Mouse (Mus musculus) cortical plate, adult 2 months (tissue): ENCODE measurements around the gene Rrnad1.

Source experiments
- CTCF ChIP-seq: fragments of 200-500 bp; IDR thresholded peaks from 2 replicates; pipeline ENCODE4 v1.5.1; 2011; ENCODE audit warnings: mild to moderate bottlenecking, control low read depth, low read length; ENCODE audit not compliant: insufficient read depth; ENCODE audit errors: extremely low read depth
- POLR2A ChIP-seq: fragments of 200-500 bp; IDR thresholded peaks from 2 replicates; pipeline ENCODE4 v1.6.1; 2011; ENCODE audit warnings: mild to moderate bottlenecking, low read length, control low read depth; ENCODE audit not compliant: insufficient read depth; ENCODE audit errors: extremely low read depth

- TF ChIP-seq CTCF, result no peak
- no peak for TF ChIP-seq POLR2A
Observed at GRCm38 (mm10) chr3:87891481-87891880, 39.0 kb downstream of the Rrnad1 start.
